Mouse (Mus musculus): ENCODE results near the gene Tmem163.

Gene Tmem163

DNA sequence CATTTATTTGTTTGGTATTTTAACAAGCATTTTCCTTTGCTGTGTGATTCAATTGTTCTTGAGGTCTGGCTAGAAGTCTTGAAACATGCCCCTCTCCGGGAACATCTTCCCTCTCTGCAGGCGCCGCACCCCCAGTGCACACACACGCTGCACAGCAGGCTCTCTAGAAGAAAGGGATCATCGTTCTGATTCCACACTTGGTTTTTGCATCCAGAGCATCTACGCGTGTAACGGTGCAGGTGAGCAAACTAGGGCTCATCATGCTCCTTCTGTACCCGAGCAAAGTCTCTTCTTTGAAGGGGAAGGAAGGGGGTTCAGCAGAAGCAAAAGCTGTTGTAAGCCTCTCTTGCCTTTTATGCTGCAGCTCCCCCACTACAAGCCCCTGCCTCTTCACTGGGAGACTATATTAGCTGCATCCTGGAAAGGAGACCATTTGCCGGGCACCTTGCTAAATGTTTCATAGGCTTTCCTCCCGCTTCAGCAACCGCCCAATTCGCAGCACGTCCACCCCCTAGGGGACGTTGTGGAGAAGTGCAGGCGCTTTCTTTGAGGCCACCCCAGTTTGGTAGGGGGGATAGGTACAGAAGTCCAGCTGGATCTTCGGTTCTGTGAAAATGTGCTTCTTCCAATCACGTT is at the start of gene Tmem163:
TSS of gene Tmem163 (minus strand) at position 51 of the 636 bp plus-strand sequence.
- no peak for DNase-seq (ENCODE audit: low spot score)

DNA sequence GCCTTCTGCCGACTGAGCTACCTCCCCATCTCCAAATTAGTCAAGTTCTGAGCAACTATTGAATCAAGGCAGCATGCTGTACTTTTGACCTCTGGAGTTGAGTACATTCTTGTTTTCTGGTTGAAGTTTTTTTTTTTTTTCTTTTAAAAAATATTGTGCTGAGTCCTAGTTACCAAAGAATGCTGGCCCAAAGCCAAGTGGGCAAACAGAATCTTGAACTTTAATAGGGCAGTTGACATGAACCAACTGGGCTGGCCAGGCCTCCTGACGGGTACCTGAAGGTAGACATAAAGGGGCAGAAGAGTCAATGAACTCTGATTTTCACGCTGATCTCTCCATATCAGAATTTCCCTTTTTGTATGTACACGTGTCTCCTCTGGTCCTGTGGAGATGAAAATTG is 49.7 kb upstream of the Tmem163 start, which contains the start of gene Acmsd:
TSS of gene Acmsd (plus strand) at position 318 of the 400 bp plus-strand sequence.
- peak; percentile 29 for DNase-seq (ENCODE audit: low spot score)

DNA sequence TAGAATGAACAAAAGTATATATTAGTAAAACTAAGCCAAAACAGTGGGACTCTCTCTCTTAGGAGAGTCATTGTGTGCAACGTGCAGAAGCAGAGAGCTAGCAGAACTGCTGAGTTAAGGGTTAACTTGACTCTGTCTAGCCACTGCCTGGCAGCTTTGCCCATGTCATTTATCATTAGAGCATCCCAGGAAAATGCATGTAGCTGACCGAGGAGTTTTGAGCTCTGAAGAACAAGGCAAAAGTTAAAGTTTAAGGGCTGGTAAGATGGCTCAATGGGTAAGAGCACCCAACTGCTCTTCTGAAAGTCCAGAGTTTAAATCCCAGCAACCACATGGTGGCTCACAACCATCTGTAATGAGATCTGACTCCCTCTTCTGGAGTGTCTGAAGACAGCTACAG is 44.2 kb upstream of the Tmem163 start:
- no peak for DNase-seq (ENCODE audit: low spot score)

DNA sequence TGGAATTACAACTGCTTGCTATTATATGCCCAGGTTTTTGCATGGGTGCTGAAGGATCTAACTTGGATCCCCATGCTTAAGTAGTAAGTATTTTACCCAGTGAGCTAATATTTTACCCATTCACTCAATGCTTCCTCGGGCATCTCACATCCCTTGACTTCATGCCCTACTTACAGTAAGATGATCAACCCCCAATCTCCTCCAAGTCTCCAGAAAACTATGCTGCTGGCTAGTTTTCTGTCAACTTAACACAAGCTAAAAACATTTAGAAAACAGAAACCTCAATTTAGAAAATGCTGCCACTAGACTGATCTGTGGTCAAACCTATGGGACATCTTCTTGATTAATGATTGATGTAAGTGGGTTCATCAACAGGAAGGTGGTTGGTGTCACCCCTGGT is 38.9 kb upstream of the Tmem163 start:
- no peak for DNase-seq (ENCODE audit: low spot score)

DNA sequence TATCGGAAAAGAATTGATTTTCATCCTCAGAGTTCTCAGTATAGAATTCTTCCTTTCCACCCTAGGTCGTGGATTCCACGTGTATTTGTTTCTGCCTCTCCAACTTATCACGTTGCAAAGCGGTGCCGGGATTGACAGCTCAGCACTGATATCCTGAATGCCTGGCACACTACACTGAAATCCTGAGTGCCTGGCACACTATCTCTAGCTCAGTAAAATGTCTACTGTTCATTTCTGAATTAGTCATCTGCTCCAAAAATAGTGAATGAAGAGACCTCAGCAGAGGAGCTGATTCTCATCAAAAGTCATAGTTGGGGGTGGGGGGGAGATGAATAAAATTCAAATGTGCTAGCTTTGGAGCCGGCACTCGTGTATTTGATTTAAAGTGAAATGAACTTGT is 37.1 kb upstream of the Tmem163 start:
- no peak for DNase-seq (ENCODE audit: low spot score)

DNA sequence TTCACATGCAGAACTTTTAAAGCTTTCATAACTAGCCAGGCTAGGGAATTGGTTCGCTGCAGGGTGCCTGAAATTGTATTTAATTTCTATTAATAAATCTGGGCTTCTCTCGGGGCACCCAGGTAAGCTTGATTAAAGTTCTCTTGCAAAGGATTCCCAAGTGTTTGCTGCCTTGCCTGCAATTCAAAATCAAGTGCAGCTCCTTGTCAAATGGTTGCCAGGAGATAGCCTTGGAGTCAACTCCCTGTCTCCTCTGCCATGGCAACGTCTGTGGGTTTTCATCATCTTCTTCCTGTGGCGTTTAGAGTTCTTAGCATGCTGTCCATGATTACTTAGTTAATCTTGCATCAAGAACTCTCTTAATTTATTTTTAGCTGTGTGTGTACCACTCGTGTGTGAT is 26.9 kb upstream of the Tmem163 start:
- DNase-seq (ENCODE audit: low spot score) = no peak

DNA sequence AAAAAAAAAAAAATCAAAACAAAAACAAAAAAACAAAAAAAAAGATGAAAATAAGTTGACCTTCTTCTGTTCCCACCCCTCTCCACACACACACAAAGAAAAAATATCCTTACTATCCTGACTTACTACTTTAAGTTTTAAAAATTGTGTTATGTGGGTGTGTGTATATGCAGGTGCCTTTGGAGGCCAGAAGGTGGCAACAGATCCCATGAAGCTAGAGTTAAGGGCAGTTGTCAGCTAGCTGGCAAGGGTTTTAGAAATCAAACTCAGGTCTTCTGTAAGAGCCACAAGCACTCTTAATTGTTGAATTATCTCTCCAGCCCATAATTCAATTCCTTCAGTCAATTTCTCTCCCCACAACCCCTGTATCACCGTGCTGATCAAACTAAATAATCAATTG is 22.8 kb upstream of the Tmem163 start:
- no peak for DNase-seq (ENCODE audit: low spot score)

DNA sequence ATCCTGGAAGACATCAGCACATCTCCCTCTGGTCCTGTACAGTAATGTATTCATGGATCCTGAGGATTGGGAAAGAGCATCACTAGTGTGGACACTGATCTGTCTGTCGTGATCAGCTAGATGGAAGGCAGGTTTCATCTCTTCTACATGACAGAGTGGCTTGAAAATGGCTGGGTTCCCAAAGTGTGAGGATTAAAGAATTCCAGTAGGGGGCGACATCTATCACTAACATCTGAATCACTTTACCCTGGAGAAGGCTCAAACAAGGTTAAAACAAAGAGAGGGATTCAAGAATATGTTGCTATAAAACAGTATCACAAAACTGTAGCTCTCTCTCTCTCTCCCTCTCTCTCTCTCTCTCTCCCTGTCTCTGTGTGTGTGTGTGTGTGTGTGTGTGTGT is 17.2 kb upstream of the Tmem163 start:
- DNase-seq (ENCODE audit: low spot score) = no peak

DNA sequence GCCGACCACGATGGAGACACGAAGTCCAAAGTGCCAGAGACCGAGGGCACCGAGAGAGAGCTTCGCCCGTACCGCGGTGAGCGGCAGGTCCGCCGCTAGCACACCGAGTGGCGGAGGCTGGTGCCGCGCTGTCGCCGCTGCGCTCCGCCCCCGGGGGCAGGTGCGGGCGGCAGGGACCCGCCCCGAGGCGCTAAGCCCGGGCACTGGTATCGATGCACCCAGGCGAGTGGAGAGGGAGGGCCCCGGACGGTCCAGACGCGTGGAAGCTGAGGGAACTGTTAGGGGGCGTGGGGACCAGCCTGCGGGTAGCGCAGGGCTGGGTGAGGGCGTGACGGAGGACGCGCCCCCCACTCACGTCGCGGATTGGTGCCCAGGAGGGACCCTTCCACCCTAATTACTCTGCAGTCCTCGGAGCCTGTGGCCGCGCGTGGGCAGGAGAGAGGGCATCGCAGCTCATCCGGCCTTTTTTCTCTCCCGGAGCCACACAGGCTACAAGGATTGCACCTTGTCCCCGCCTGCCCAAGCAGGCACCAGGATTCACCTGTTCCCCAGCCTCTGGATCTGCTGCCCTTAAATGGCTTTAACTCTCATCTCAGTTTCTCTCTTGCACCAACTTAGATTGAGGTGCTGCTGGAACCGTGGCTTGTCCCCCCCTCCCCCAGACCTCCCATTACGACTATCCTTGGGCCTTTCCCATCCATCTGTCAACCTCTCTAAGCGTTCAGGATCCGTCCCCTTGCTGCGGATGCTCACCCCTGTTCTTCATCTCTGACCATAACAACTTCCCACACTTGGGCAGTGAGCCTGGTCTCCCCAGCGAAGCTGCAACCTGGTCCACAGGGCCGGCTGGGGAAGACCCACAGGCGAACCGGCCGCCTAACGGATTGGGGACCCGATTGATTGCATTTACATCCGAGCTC is 1.4 kb downstream of the Tmem163 start:
- DNase-seq (ENCODE audit: low spot score) = no peak

DNA sequence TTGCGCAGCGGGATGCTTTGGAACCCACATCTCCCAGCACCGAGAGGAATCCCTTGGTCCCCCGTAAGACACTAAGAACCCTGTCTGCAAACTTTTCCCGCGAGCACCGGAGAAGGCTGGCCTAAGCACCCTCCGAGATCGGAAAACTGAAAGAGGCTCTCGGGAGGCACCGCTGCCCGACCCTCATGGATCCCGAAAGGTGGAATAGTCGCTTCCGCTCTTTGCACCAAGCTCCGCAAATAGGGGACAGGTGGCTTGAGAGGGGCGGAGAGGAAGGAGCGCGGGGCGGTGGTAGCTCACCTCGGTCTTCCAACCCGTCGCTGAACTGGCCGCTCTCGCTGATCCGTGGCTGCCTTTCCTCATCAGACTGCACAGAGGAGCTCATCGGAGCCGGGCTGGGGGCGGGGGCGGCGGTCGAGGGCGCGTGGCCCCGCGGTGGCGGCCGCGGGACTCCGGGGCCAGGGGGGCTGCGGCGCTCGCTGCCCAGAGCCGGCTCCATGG is 2.2 kb downstream of the Tmem163 start:
- no peak for DNase-seq (ENCODE audit: low spot score)

DNA sequence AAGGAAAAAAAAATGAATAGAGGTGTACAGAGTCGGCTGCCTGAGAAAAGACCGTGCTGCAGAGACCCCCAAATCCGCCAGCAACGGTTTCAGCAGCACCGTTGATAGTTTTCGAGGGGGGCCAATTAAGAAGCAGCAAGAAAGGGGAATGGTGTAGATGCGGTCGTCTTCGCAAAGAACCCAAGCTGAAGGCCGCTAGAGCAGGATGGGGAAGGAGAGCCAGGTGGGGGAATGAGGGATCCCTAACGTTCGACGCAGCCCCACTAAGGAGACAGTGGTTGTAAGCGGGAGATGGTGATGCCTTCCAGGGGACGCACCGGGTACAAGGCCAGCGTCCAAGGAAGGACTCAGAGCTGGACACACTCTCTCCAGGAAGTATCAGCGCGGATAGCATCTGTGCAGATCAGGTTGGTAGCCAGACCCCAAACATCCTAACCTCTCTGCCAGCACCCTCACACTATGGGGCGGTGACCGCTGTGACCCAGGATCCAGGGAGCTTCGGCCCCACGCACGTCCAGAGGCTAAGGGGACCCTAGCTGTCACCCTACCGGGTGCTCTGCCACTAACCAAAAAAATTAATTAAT is 2.7 kb downstream of the Tmem163 start:
- no peak for DNase-seq (ENCODE audit: low spot score)

DNA sequence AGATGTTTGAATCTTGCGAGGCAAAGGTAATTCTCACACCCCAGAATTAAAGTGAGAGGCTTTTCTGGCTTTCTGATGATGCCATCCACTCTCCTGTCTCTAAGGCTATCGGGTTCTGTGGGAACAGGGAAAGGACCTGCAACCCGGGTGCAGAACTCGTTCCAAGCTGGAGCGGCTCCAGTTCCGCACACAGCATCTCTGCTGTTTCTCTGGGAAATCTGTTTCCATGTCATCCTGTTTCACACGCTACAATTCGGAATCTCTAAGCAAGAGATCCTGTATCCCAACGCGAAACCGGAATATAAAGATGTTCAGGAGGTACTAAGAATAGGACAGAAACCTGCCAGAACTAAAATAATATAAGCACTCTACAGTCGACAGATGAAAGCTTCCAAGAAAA is 3.2 kb downstream of the Tmem163 start:
- no peak for DNase-seq (ENCODE audit: low spot score)

DNA sequence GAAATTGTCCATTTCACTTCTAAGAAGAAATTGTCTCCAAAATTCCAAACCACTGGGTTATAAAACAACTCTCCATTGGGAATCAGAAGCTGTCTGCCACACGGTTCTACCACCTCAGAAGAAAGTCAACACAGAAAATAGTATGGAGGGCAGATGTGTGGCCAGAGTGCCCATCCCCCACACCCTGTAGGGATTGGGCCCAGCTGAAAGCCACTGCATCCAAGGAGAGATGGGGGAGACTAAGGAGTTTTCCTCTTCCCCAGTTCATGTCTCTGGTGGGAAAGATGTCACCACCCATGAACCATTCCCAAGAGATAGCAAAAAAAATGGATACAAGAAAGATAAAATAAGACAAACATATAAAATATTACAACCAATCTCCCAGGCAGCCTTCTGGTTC is 4.1 kb downstream of the Tmem163 start:
- no peak for DNase-seq (ENCODE audit: low spot score)

DNA sequence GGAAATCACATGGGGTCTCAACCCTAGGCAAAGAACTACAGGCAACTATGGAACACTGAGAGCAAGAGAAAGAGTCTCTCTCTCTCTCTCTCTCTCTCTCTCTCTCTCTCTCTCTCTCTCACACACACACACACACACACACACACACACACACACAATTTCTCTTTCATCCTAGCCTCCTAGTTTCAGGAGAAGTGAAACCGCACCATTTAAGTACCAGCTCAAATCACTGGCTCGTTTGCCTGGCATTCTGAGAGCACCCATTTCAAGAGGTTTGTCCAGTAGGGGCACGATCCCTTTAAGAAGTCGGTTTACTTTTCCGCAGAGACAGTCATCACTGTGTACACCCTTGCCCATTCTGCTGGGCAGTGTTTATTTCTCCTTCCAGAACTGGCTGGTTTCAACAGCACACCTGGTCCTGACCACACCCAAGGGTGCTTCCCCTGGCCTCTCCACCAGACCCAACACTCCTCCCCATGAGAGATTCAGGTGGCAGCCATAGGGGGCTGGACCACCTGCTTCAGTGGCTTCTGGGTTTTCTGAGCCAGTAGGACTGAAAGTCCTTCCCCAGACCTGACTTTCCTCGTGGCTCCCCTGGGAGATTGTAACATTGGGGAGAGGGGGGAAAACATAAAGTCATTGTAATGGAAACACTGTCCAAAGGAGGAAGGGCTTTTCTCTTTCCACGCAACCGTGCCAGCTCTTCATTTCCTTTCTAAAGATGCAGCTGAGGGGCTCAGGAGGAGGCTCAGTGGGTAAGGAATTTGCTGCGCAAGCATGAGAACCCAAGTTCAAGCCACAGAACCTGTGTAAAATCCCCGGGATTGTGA is 5.9 kb downstream of the Tmem163 start:
- no peak for DNase-seq (ENCODE audit: low spot score)

DNA sequence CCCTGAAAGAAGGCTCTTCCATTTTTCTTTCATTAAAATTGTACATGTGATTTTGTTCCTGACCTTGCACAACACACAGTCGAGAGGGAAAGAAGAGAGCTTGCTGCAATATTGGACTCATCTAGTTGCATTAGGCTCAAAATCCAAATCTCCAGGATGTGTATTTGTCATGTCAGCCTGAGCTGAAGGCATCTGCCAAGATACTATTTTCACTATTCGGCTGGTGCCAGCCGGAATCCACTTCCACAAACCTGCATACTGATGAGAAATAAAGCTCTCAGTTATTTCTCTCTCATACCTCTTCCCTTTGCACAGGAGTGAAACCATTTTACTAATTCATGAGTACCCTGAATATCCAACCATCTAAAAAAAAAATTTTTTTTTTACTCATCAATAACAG is 11.2 kb downstream of the Tmem163 start:
- no peak for DNase-seq (ENCODE audit: low spot score)

DNA sequence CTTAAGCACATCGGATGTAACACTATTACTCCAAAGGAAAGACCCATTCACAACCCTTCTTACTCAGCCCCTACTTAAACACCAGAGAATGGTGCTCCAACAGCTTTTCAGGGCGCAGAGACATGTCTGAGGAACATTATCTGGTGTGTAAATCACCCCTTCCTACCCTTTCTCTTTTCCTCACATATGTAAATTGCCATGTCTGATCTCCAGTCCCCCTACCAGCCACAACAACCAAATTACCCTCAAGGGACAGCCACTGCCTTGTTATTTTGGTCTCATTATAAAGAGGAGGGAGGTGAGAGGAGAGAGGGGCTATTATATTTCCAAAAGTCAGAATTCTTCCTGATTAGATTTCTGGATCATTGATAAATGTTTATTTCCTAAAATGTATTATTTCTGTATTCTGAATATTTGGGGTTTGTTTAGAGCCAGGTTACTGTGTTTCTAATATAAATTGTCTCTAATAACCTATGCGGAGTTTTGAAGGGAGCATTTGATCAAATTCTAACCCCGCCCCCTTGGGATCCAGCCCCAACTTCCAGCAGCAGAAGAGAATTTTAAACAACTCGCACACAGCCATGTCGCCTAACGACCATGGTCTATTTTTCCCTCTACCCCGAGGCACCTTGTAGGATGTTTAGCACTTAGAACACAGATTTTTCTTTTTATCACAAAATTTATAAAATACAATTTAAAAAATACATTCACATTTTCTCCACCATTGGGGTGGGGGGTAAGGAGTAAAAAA is 12.1 kb downstream of the Tmem163 start:
- no peak for DNase-seq (ENCODE audit: low spot score)

DNA sequence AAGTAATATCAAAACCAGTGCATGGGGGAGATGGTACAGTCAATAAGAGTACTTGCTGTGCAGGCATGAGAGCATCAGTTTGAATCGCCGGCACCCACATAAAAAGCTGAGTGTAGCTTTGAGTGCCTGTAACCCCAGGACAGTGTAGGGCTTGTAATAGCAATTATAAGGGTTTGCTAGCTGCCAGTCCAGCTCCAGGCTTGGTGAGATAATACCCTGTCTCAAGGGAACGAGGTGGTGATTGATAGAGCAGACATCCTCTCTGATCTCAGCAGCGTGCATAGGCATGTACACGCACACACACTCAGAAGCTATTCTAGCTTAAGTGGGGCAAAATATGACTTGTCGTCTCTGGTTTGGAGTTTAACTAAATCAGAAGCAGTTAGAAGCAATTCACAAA is 13.1 kb downstream of the Tmem163 start:
- no peak for DNase-seq (ENCODE audit: low spot score)

DNA sequence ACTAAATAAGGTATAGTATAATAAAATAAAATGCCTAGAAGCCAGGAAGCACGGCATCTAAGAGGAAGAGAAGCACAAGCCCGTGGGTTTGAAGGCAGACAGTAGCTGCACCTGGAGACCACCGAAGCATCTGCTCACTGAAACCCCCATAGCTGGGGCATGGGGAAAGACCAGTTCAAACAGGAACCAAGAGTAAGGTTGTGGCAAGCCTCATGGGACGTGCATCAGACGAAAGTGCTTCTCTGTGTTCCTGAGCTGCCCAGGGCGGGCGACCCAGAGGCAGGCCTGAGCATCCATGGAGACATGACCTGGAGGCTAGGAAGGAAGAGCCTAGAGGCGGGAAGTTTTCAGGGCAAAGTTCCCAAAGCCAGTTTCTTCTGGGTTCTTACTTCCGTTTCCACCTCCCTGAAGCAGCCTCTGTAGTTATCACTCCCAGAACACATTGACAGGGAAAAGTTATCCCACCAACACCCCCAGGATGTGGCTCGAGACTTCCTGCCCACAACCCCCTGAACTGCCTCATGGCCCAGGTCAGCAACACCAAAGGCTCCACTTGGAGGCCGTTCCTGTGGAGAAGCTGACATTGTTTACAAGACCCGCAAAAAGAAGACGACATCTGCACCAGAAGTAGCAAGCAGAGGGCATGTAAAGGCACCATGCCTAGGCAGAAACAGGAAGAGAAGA is 16.8 kb downstream of the Tmem163 start:
- DNase-seq (ENCODE audit: low spot score) = no peak

DNA sequence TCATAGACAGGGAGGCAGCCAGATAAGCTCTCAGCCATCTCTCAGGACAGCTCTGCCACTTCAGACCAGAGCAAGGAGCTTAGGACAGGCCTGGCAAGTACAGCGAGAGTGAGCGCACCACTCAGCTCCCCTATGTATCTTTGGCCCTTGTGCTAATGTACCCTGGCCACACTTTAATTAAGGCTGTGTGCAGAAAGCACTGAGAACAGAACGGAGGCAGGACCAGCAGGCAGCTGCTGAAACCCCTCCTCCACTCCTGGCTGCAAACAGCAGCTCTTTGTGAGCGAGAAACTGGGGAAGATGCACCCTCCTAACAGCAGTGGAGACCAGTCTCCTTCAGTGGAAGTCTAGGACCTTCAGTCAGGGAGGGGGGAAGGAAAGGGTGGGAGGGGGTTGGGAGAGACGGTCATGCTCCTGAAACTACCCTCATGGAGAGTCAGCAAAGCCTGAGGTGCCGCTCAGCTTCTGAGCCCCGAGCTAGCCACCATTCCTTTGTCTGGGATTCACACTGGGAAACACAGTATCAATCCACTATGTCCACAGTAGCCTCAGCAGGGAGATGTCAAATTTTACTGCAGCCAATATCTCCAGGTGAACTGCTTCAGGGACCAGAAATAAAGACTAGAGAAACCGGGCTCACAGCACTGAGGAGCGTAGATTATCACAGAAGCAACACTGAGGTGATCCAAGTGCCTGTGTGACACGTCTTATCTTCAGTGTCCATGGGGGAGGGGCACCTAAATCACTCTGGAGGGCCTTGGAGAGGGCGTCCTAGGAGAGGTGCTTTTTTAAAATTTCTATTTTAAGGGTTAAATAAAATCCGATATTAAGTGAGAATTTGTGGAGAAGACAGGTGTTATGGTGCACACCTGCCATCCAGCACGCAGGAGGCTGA is 18.0 kb downstream of the Tmem163 start:
- no peak for DNase-seq (ENCODE audit: low spot score)

DNA sequence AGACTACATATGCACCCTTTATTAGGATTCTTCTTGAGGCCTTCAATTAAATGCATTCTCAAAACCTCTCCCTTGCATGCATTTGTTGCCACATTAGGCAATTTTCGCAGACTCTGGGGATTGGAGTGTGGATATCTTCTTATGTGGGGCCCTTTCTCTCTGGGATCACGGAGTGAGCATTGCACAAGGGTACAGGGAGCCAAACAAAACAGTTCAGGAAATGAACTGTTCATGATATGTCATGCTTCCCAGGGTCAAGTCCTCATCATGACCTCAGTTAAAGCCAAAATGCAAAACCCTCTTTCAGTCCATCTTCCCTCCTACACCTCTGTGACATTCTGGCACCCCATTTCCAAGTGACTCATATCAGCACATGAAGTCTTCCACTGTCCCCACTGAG is 27.8 kb downstream of the Tmem163 start:
- DNase-seq (ENCODE audit: low spot score) = peak; percentile 9
